Mouse (Mus musculus) hindbrain, postnatal 0 days (tissue): Measurements from ENCODE around the gene Man2a2. TPM values are rescaled to one million over a fixed set of nuclear protein-coding genes. Genes with fewer than 3 reads are reported as not detected.
A peak's percentile ranks its signal among the peaks of the same experiment; 100 is the strongest.

Experiments used
- ATAC-seq: fragments of 200-750 bp; cut with Nextera tagmentation; 2 replicates; pipeline ENCODE4 v1.8.0; 2017; ENCODE audit warnings: mild to moderate bottlenecking, moderate TSS enrichment, moderate library complexity
- DNase-seq: peaks from one replicate; pipeline ENCODE4 v3.0.0-alpha.2; 2015; ENCODE audit warnings: low spot score
- H3K27ac ChIP-seq: fragments of 300-500 bp; sonication (generic); 2 replicates; pipeline ENCODE4 v1.5.1; 2014; ENCODE audit warnings: mild to moderate bottlenecking
- H3K27me3 ChIP-seq: fragments of 300-500 bp; sonication (generic); 2 replicates; pipeline ENCODE4 v1.6.1; 2014; ENCODE audit warnings: low read length, mixed read lengths; ENCODE audit not compliant: insufficient read depth
- H3K36me3 ChIP-seq: fragments of 300-500 bp; sonication (generic); 2 replicates; pipeline ENCODE4 v1.6.1; 2014; ENCODE audit warnings: low read length, mixed read lengths; ENCODE audit not compliant: insufficient read depth
- H3K4me1 ChIP-seq: fragments of 300-500 bp; sonication (generic); 2 replicates; pipeline ENCODE4 v1.6.1; 2014; ENCODE audit warnings: antibody characterized with exemption, low read length, mixed read lengths; ENCODE audit not compliant: insufficient read depth
- H3K4me2 ChIP-seq: fragments of 300-500 bp; sonication (generic); 2 replicates; pipeline ENCODE4 v1.6.1; 2014; ENCODE audit warnings: low read depth, mild to moderate bottlenecking, low read length, moderate library complexity, mixed read lengths
- H3K4me3 ChIP-seq: fragments of 300-500 bp; sonication (generic); 2 replicates; pipeline ENCODE4 v1.5.1; 2014; ENCODE audit warnings: low read length
- H3K9ac ChIP-seq: fragments of 300-500 bp; sonication (generic); replicated peaks from 2 replicates; pipeline ENCODE4 v1.6.1; 2014; ENCODE audit warnings: mild to moderate bottlenecking, low read length, moderate library complexity, mixed read lengths
- H3K9me3 ChIP-seq: fragments of 300-500 bp; sonication (generic); 2 replicates; pipeline ENCODE4 v1.6.1; 2016; ENCODE audit warnings: low read length, mixed read lengths
- CTCF ChIP-seq: IDR thresholded peaks from 2 replicates; pipeline ENCODE4 v1.5.1; 2016; ENCODE audit warnings: antibody characterized with exemption, control low read depth, low read depth
- WGBS: fragments of 180-500 bp; shearing (Covaris S2); extraction: QIAGEN DNeasy Blood & Tissue Kit; methylation state at CpG from one replicate; pipeline ENCODE4 v1.1.7; 2014; 5-methylcytosine and 5-hydroxymethylcytosine counted together
- polyA plus RNA-seq: library from polyadenylated mRNA; unstranded; fragments of >200 nt; fragmentation: Nextera tagmentation; extraction: Ambion mirVana; gene quantifications from 2 replicates; pipeline ENCODE4 v1.2.1, GENCODE M21; 2015
- total RNA-seq: library from RNA; depleted of rRNA; stranded (reverse); fragments of >200 nt; gene quantifications from 2 replicates; pipeline ENCODE4 v1.2.3, GENCODE M21; 2014

The Man2a2 gene
- total and polyA plus RNA-seq, 2 experiments from 2014 or later: 15.7 to 61.3 TPM

- no peak overlapping the region for H3K4me3 ChIP-seq
- H3K36me3 ChIP-seq: no peaks in the 10 kb centered on the region
- TF ChIP-seq CTCF: no peak
- DNase-seq (peak; percentile 21), ATAC-seq (peak; percentile 28; the same call in 1 of the 2 replicates)
- no peaks in the 10 kb centered on the region for H3K9me3 ChIP-seq
- H3K4me1 ChIP-seq: peaks cover 3% of the 10 kb centered on the region; the same call in 1 of the 2 replicates
- H3K27me3 ChIP-seq: no peaks in the 10 kb centered on the region
- no peak overlapping the region for H3K4me2 ChIP-seq
- no peak overlapping the region for H3K27ac ChIP-seq
- H3K9ac ChIP-seq: no peak overlapping the region
- WGBS: 60% methylated on average over 9 of the region's 9 CpGs
Measured at GRCm38 (mm10) chr7:80413512-80414302, 42.5 kb upstream of the Man2a2 start.

GRCm38 (mm10) chr7:80412781-80413180 is 41.6 kb upstream of the Man2a2 start:
- H3K4me2 ChIP-seq: no peak overlapping the region
- peaks cover 3% of the 10 kb centered on the region; the same call in 1 of the 2 replicates for H3K4me1 ChIP-seq
- no peaks in the 10 kb centered on the region for H3K9me3 ChIP-seq
- 60% methylated on average over 5 of the region's 5 CpGs for WGBS
- DNase-seq: no peak
- TF ChIP-seq CTCF: no peak
- H3K27me3 ChIP-seq: no peaks in the 10 kb centered on the region
- H3K4me3 ChIP-seq: no peak overlapping the region
- no peak overlapping the region for H3K27ac ChIP-seq
- ATAC-seq: no peak
- no peak overlapping the region for H3K9ac ChIP-seq
- no peaks in the 10 kb centered on the region for H3K36me3 ChIP-seq

- Histone ChIP-seq H3K27me3 (no peaks in the 10 kb centered on the region), H3K4me2 (no peak overlapping the region), H3K4me3 (no peak overlapping the region), H3K4me1 (peaks cover 3% of the 10 kb centered on the region; the same call in 1 of the 2 replicates), H3K9ac (no peak overlapping the region), H3K9me3 (no peaks in the 10 kb centered on the region), H3K27ac (no peak overlapping the region), H3K36me3 (no peaks in the 10 kb centered on the region)
- TF ChIP-seq CTCF: no peak
- ATAC-seq: no peak
- DNase-seq: no peak
- 63% methylated on average over 10 of the region's 10 CpGs for WGBS
Measured at GRCm38 (mm10) chr7:80412279-80412678, 41.1 kb upstream of the Man2a2 start.

- Histone ChIP-seq H3K27ac (no peak overlapping the region), H3K27me3 (no peaks in the 10 kb centered on the region), H3K4me3 (no peak overlapping the region), H3K36me3 (no peaks in the 10 kb centered on the region), H3K4me2 (no peak overlapping the region), H3K4me1 (peaks cover 3% of the 10 kb centered on the region; the same call in 1 of the 2 replicates), H3K9me3 (no peaks in the 10 kb centered on the region), H3K9ac (no peak overlapping the region)
- WGBS: 72% methylated on average over 9 of the region's 9 CpGs
- no peak for TF ChIP-seq CTCF
- DNase-seq (no peak), ATAC-seq (no peak)
Measured at GRCm38 (mm10) chr7:80410380-80410779, 39.2 kb upstream of the Man2a2 start.

GRCm38 (mm10) chr7:80407712-80408111 is 36.5 kb upstream of the Man2a2 start:
- 85% methylated on average over 9 of the region's 9 CpGs for WGBS
- no peak for DNase-seq
- H3K9me3 ChIP-seq: no peaks in the 10 kb centered on the region
- no peak for ATAC-seq
- no peak overlapping the region for H3K9ac ChIP-seq
- TF ChIP-seq CTCF: no peak
- H3K4me2 ChIP-seq: no peak overlapping the region
- H3K27ac ChIP-seq: no peak overlapping the region
- H3K36me3 ChIP-seq: no peaks in the 10 kb centered on the region
- H3K4me1 ChIP-seq: peaks cover 3% of the 10 kb centered on the region; the same call in 1 of the 2 replicates
- no peak overlapping the region for H3K4me3 ChIP-seq
- H3K27me3 ChIP-seq: no peaks in the 10 kb centered on the region

- Histone ChIP-seq H3K36me3 (no peaks in the 10 kb centered on the region), H3K9ac (no peak overlapping the region), H3K27ac (no peak overlapping the region), H3K4me1 (peaks cover 5% of the 10 kb centered on the region; the same call in 1 of the 2 replicates), H3K27me3 (no peaks in the 10 kb centered on the region), H3K4me3 (no peak overlapping the region), H3K9me3 (no peaks in the 10 kb centered on the region), H3K4me2 (no peak overlapping the region)
- 87% methylated on average over 3 of the region's 3 CpGs for WGBS
- TF ChIP-seq CTCF: no peak
- no peak for ATAC-seq
- DNase-seq: no peak
Measured at GRCm38 (mm10) chr7:80406186-80406585, 35.0 kb upstream of the Man2a2 start.

- H3K4me1 ChIP-seq: peaks cover 13% of the 10 kb centered on the region
- no peaks in the 10 kb centered on the region for H3K27me3 ChIP-seq
- no peak for TF ChIP-seq CTCF
- H3K9me3 ChIP-seq: no peaks in the 10 kb centered on the region
- no peak within 1 kb of the TSS for H3K4me3 ChIP-seq
- DNase-seq (no peak), ATAC-seq (no peak)
- H3K36me3 ChIP-seq: no peaks in the 10 kb centered on the region
- no peak within 1 kb of the TSS for H3K27ac ChIP-seq
- no peak within 1 kb of the TSS for H3K9ac ChIP-seq
- H3K4me2 ChIP-seq: no peak within 1 kb of the TSS
- 75% methylated on average over 9 of the region's 9 CpGs for whole genome bisulfite sequencing
Measured at GRCm38 (mm10) chr7:80405188-80405695, 34.1 kb upstream of the Man2a2 start, which contains the start of gene Furin. Furin (minus strand) TSS chr7:80405436.
